8 mouse cellular contexts compared by ENCODE assay signal in genomic region chr11:84879772-84880464, GRCm38 (mm10). TPM values are rescaled to one million over a fixed set of nuclear protein-coding genes. Genes with fewer than 3 reads are reported as not detected.
DNase-seq lines count a peak whose midpoint lies in the region; ATAC-seq and TF ChIP-seq lines count a peak whose summit lies in the region.

Myo19 (plus strand) TSS chr11:84880148.
Pigw (minus strand) TSS chr11:84880285.

- no peaks in the 10 kb centered on the region for H3K27me3 ChIP-seq in erythroblast, embryonic 14.5 days (ENCODE audit: control insufficient read depth)
- no peaks in the 10 kb centered on the region for H3K27me3 ChIP-seq in heart, embryonic 13.5 days (replicated peaks)
- no peaks in the 10 kb centered on the region for H3K27me3 ChIP-seq in liver, embryonic 15.5 days
- no peaks in the 10 kb centered on the region for H3K27me3 ChIP-seq in neural tube, embryonic 11.5 days (ENCODE audit: control insufficient read depth, insufficient read depth, low read length)
- H3K27me3 ChIP-seq in stomach, postnatal 0 days (ENCODE audit: control insufficient read depth, insufficient read depth, low read length): no peaks in the 10 kb centered on the region

- peaks cover 65% of the 10 kb centered on the region for H3K36me3 ChIP-seq in erythroblast, embryonic 14.5 days (ENCODE audit: control insufficient read depth)
- peaks cover 41% of the 10 kb centered on the region for H3K36me3 ChIP-seq in heart, embryonic 13.5 days
- peaks cover 25% of the 10 kb centered on the region for H3K36me3 ChIP-seq in liver, embryonic 15.5 days (replicated peaks)
- no peaks in the 10 kb centered on the region for H3K36me3 ChIP-seq in neural tube, embryonic 11.5 days (ENCODE audit: control insufficient read depth, insufficient read depth, low read length)
- H3K36me3 ChIP-seq in stomach, postnatal 0 days (ENCODE audit: control insufficient read depth, insufficient read depth, low read length): peaks cover 4% of the 10 kb centered on the region; the same call in 1 of the 2 replicates

- H3K9me3 ChIP-seq in erythroblast, embryonic 14.5 days (ENCODE audit: control insufficient read depth, low read length): no peaks in the 10 kb centered on the region
- no peaks in the 10 kb centered on the region for H3K9me3 ChIP-seq in heart, embryonic 13.5 days
- no peaks in the 10 kb centered on the region for H3K9me3 ChIP-seq in liver, embryonic 15.5 days (replicated peaks)
- H3K9me3 ChIP-seq in neural tube, embryonic 11.5 days (ENCODE audit: control insufficient read depth, low read length): no peaks in the 10 kb centered on the region
- no peaks in the 10 kb centered on the region for H3K9me3 ChIP-seq in stomach, postnatal 0 days (ENCODE audit: control insufficient read depth, low read length)

- peak within 1 kb of the TSS; percentile 75 for H3K4me2 ChIP-seq in heart, embryonic 13.5 days
- peak within 1 kb of the TSS; percentile 100 for H3K4me2 ChIP-seq in liver, embryonic 15.5 days
- H3K4me2 ChIP-seq in neural tube, embryonic 11.5 days (ENCODE audit: low read depth): peak within 1 kb of the TSS; percentile 95
- peak within 1 kb of the TSS; percentile 93 for H3K4me2 ChIP-seq in stomach, postnatal 0 days (replicated peaks; ENCODE audit: low read depth)

- H3K9ac ChIP-seq in heart, embryonic 13.5 days: peak within 1 kb of the TSS; percentile 90
- H3K9ac ChIP-seq in liver, embryonic 15.5 days: peak within 1 kb of the TSS; percentile 90
- H3K9ac ChIP-seq in neural tube, embryonic 11.5 days (ENCODE audit: low read length): peak within 1 kb of the TSS; percentile 87
- peak within 1 kb of the TSS; percentile 81 for H3K9ac ChIP-seq in stomach, postnatal 0 days (ENCODE audit: low read length)

- WGBS in heart, embryonic 13.5 days: under 1% methylated on average over 78 of the region's 81 CpGs
- WGBS in liver, embryonic 15.5 days (ENCODE audit: insufficient replicate concordance): 0% methylated on average over 80 of the region's 81 CpGs
- WGBS in neural tube, embryonic 11.5 days: under 1% methylated on average over 60 of the region's 81 CpGs
- WGBS in stomach, postnatal 0 days: under 1% methylated on average over 70 of the region's 81 CpGs

- peak; percentile 51 for DNase-seq in brain, embryonic 18.5 days (ENCODE audit: low read depth, low spot score)
- DNase-seq in kidney, postnatal 10 days: peak; percentile 90
- DNase-seq in neural tube, embryonic 11.5 days (ENCODE audit: low spot score): peak; percentile 89
- DNase-seq in stomach, postnatal 0 days (ENCODE audit: low spot score): peak; percentile 89

- peak within 1 kb of the TSS; percentile 85 for H3K4me3 ChIP-seq in erythroblast, embryonic 14.5 days (replicated peaks)
- H3K4me3 ChIP-seq in heart, embryonic 13.5 days: peak within 1 kb of the TSS; percentile 85
- H3K4me3 ChIP-seq in liver, embryonic 15.5 days (replicated peaks): peak within 1 kb of the TSS; percentile 86
- peak within 1 kb of the TSS; percentile 82 for H3K4me3 ChIP-seq in neural tube, embryonic 11.5 days (ENCODE audit: low read depth, low read length)
- peak within 1 kb of the TSS; percentile 84 for H3K4me3 ChIP-seq in stomach, postnatal 0 days (ENCODE audit: low read depth, low read length)

- no peak; the same call in 1 of the 2 replicates for TF ChIP-seq CTCF in stomach, postnatal 0 days (IDR thresholded peaks at IDR 0.05; ENCODE audit: low read depth)

- no peak for TF ChIP-seq EP300 in stomach, postnatal 0 days (optimal IDR thresholded peaks at IDR 0.05)

- peak within 1 kb of the TSS; percentile 92 for H3K27ac ChIP-seq in heart, embryonic 13.5 days (replicated peaks)
- H3K27ac ChIP-seq in liver, embryonic 15.5 days (replicated peaks): peak within 1 kb of the TSS; percentile 89
- peak within 1 kb of the TSS; percentile 86 for H3K27ac ChIP-seq in neural tube, embryonic 11.5 days (ENCODE audit: low read depth, low read length)
- H3K27ac ChIP-seq in stomach, postnatal 0 days (replicated peaks): peak within 1 kb of the TSS; percentile 92

- ATAC-seq in CD4-positive, CD25-positive, alpha-beta regulatory T cell, adult 4 months: peak; percentile 92
- peak; percentile 93 for ATAC-seq in heart, embryonic 13.5 days (ENCODE audit: extremely low read depth, insufficient number of reproducible peaks, low FRiP score, low TSS enrichment)
- ATAC-seq in liver, embryonic 15.5 days (ENCODE audit: insufficient read depth): peak; percentile 97
- peak; percentile 92 for ATAC-seq in neural tube, embryonic 11.5 days (ENCODE audit: insufficient read depth, low FRiP score, low TSS enrichment)
- ATAC-seq in stomach, postnatal 0 days (ENCODE audit: low FRiP score, low TSS enrichment): peak; percentile 95

- peaks cover 62% of the 10 kb centered on the region for H3K4me1 ChIP-seq in erythroblast, embryonic 14.5 days (ENCODE audit: control insufficient read depth)
- peaks cover 17% of the 10 kb centered on the region for H3K4me1 ChIP-seq in heart, embryonic 13.5 days
- peaks cover 35% of the 10 kb centered on the region for H3K4me1 ChIP-seq in liver, embryonic 15.5 days (replicated peaks)
- H3K4me1 ChIP-seq in neural tube, embryonic 11.5 days (ENCODE audit: control insufficient read depth, insufficient read depth, low read length): peaks cover 10% of the 10 kb centered on the region
- no peaks in the 10 kb centered on the region; the same call in none of the 2 replicates for H3K4me1 ChIP-seq in stomach, postnatal 0 days (replicated peaks; ENCODE audit: control insufficient read depth, insufficient read depth)

RNA-seq across cellular contexts. Expression of gene Myo19, which starts in this region (rescaled TPM):
- 1 to 10 TPM; 2.8 to 2.9 TPM for polyA plus RNA-seq in CD4-positive, CD25-positive, alpha-beta regulatory T cell, adult 4 months (2017; shearing (Covaris generic))
- 1.1 and 1.2 TPM in 2 replicates for polyA plus RNA-seq in erythroblast, embryonic 14.5 days (2012)
- polyA plus RNA-seq in heart, embryonic 13.5 days (2015; fragmentation: Nextera tagmentation; extraction: Ambion mirVana): 5.7 TPM in 2 replicates
- 3.4 and 3.8 TPM in 2 replicates for polyA plus RNA-seq in liver, embryonic 15.5 days (2015; fragmentation: Nextera tagmentation; extraction: Ambion mirVana)
- 9.2 TPM in 2 replicates for polyA plus RNA-seq in neural tube, embryonic 11.5 days (2014; fragmentation: Nextera tagmentation; extraction: Ambion mirVana)
- 5.7 and 7.3 TPM in 2 replicates for polyA plus RNA-seq in stomach, postnatal 0 days (2015; fragmentation: Nextera tagmentation; extraction: Ambion mirVana)

RNA-seq across cellular contexts. Expression of gene Pigw, which starts in this region (rescaled TPM):
- 1 to 10 TPM; 1.6 to 2.5 TPM for polyA plus RNA-seq in CD4-positive, CD25-positive, alpha-beta regulatory T cell, adult 4 months (2017; shearing (Covaris generic))
- polyA plus RNA-seq in erythroblast, embryonic 14.5 days (2012): 0.11 and 0.14 TPM in 2 replicates
- 2.9 and 3.1 TPM in 2 replicates for polyA plus RNA-seq in heart, embryonic 13.5 days (2015; fragmentation: Nextera tagmentation; extraction: Ambion mirVana)
- 1.2 and 1.6 TPM in 2 replicates for polyA plus RNA-seq in liver, embryonic 15.5 days (2015; fragmentation: Nextera tagmentation; extraction: Ambion mirVana)
- 3.6 and 3.8 TPM in 2 replicates for polyA plus RNA-seq in neural tube, embryonic 11.5 days (2014; fragmentation: Nextera tagmentation; extraction: Ambion mirVana)
- polyA plus RNA-seq in stomach, postnatal 0 days (2015; fragmentation: Nextera tagmentation; extraction: Ambion mirVana): 1.8 and 2.4 TPM in 2 replicates

Comparison
In these comparisons a context has a peak if more than half of its experiments do, and no peak if none do; other contexts are left out.
1. Peak in every context shown above with its lines: DNase-seq, ATAC-seq, H3K4me3 ChIP-seq and H3K27ac ChIP-seq.